Mouse (Mus musculus) spleen, adult 2 months (tissue): ENCODE results near the gene Cltc.

Experiments used
- CTCF ChIP-seq: fragments of 200-500 bp; IDR thresholded peaks from 2 replicates; pipeline ENCODE4 v1.5.1; 2011; ENCODE audit warnings: mild to moderate bottlenecking, inconsistent platforms; ENCODE audit not compliant: insufficient read depth, insufficient read length, insufficient replicate concordance; ENCODE audit errors: extremely low read depth
- POLR2A ChIP-seq: fragments of 200-500 bp; IDR thresholded peaks from 2 replicates; pipeline ENCODE4 v1.6.1; 2011; ENCODE audit warnings: low read depth, low read length, inconsistent platforms

DNA sequence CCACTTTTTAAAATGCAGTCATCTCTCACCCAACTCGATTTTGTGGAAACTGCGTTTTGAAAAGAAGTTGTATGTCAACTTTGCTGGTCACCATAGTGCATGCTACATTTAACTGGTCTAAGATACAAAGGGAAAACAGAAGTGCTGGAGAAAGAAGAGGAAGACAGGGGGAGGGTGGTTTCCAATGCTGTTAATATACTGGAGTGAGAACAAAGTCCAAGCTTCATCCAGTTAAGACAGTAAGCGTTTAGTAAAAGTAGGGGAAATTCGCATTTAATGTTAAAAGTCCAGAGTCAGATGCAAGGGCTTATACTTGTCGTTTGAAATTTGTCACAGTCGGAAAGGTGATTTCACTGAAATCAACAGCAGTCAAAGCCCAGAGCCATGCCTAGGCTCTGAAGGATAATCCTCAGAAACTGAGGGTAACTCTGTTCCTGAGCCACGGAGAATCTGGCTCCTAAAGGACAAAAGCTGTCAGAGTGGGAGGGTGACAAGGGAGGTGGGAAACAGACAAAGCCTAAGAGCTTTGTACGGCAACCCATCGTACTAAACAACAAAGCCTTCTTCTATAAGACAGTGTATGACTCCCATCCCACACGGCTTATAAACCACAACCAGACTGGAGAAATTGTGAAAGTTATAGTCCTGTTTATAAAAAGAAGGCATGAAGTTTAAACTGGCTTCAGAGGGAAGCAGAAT lies 23.0 kb downstream of the Cltc start:
- no peak for TF ChIP-seq POLR2A
- no peak for TF ChIP-seq CTCF
